Mouse (Mus musculus) kidney, adult 2 months (tissue): Measurements from ENCODE around the gene Egln1.

Experiments used
- CTCF ChIP-seq: fragments of 200-500 bp; conservative IDR thresholded peaks from 2 replicates; pipeline ENCODE4 v1.5.1; 2011; ENCODE audit warnings: low read depth, mild to moderate bottlenecking, control low read depth, low read length, moderate library complexity, mixed read lengths; ENCODE audit not compliant: insufficient read depth, insufficient read length
- POLR2A ChIP-seq: fragments of 200-500 bp; IDR thresholded peaks from one replicate; pipeline ENCODE4 v1.6.1; 2011; ENCODE audit warnings: low read depth, low read length, control low read depth

DNA sequence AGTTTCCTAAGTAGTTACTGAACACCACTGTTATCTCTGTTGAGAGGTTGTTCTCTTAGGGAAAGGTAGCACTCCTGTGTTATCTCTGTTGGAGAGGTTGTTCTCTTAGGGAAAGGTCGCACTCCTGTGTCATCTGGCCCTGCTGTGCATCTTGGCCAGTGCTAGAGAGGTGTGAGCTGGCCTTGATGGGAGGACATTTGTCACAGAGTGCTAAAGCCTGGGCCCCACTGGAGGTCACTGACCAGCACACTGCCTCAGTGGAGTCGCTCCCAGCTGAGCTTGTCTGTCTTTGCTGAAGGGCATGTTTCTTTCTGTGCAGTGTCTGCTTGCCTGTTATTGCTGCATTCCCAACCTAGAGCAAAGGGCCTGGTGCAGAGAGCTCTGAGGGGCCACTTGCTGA is 82.0 kb downstream of the Egln1 start:
- TF ChIP-seq CTCF (no peak), POLR2A (no peak)
